Mouse (Mus musculus) G1E (cell line): Measurements from ENCODE around the gene Unc5b.

ENCODE experiments used
- CTCF ChIP-seq: IDR thresholded peaks from 2 replicates; pipeline ENCODE4 v1.5.1; 2012; ENCODE audit warnings: low read depth, low read length, inconsistent platforms, mixed read lengths
- GATA1 ChIP-seq: IDR thresholded peaks from 2 replicates; pipeline ENCODE4 v1.6.1; 2012; ENCODE audit warnings: borderline replicate concordance, low read length, inconsistent platforms, mixed read lengths

GRCm38 (mm10) chr10:60775473-60775872, 55.9 kb downstream of the Unc5b start:
- TF ChIP-seq CTCF (no peak), GATA1 (no peak)
